Mouse (Mus musculus): ENCODE results near the gene Rcsd1. TPM values are rescaled to one million over a fixed set of nuclear protein-coding genes. Genes with fewer than 3 reads are reported as not detected.

Gene Rcsd1
- polyA plus RNA-seq, 1 experiment from 2014 or later = 90.4 TPM

DNA sequence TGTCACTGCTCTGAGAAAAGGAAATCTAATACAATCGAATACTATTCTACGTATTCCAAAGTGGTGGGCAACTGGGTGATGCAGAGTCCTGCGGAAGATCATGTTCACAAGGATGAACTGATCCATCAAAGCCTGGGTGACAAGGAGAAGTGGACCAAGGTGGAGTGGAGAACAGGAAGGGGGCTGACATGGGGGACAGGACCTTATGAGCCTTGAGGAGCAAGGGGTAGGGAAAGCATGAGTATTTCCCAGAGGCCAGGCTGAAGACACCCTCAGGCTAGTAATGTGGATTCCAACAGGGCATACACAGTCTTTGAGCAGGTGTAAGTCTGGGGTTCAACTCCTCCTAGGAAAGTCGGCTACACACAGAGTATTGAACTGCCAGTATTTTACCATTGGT is 6.9 kb upstream of the Rcsd1 start:
- no peak overlapping the region for H3K4me3 ChIP-seq
- no peak overlapping the region for H3K4me2 ChIP-seq
- H3K27me3 ChIP-seq = no peaks in the 10 kb centered on the region
- no peaks in the 10 kb centered on the region for H3K36me3 ChIP-seq
- no peak overlapping the region for H3K27ac ChIP-seq
- H3K9ac ChIP-seq = no peak overlapping the region
- ATAC-seq (replicated peaks; ENCODE audit: insufficient number of reproducible peaks, insufficient read depth, low FRiP score, low read depth) = no peak
- 85% methylated on average over 4 of the region's 4 CpGs for WGBS
- H3K4me1 ChIP-seq (replicated peaks) = peaks cover 24% of the 10 kb centered on the region
- H3K9me3 ChIP-seq (replicated peaks) = no peaks in the 10 kb centered on the region

DNA sequence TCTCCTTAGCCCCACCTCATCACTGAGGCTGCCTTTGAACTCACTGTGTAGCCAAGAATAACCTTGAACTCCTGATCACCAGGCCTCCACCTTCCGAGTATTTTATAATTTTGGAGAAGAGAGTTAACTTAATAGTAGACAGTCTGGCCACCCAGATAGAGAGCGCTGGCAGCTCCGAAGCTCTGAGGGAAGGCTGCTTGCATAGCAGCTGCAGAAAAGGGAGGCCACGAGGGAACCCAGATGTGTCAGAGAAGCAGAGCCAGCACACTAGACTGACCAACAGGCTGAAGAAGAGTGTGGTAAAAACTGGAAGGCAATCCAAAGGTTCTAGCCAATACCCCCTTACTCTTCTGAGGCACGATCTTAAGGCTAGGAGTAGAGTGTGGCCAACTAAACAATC is 4.2 kb upstream of the Rcsd1 start:
- Histone ChIP-seq H3K4me2 (no peak overlapping the region), H3K4me3 (no peak overlapping the region), H3K27me3 (no peaks in the 10 kb centered on the region), H3K27ac (no peak overlapping the region), H3K4me1 (replicated peaks) (peaks cover 37% of the 10 kb centered on the region), H3K9me3 (replicated peaks) (no peaks in the 10 kb centered on the region), H3K36me3 (no peaks in the 10 kb centered on the region), H3K9ac (no peak overlapping the region)
- no peak for ATAC-seq (replicated peaks; ENCODE audit: insufficient number of reproducible peaks, insufficient read depth, low FRiP score, low read depth)
- 57% methylated on average over 5 of the region's 5 CpGs for WGBS

DNA sequence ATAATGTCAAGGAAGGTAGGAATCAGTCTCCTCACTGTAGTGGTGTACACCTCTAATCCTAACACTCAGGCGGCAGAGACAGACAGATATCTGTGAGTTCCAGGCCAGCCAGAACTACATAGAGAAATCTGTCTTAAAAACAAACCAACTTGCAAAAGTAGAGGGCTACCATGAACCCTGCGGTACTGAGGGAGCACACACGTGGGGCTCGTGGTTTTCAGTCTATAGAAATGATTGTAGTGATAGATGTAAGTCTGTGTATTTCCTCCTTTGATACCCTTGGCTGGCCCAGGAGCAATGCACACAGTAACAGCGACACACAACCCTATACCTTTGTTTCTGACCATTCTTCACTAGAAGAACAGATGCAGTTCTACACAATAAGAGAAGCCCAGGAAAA is 2.4 kb upstream of the Rcsd1 start:
- ATAC-seq (replicated peaks; ENCODE audit: insufficient number of reproducible peaks, insufficient read depth, low FRiP score, low read depth) = no peak
- Histone ChIP-seq H3K4me1 (replicated peaks) (peaks cover 24% of the 10 kb centered on the region), H3K27me3 (no peaks in the 10 kb centered on the region), H3K9ac (no peak overlapping the region), H3K9me3 (replicated peaks) (no peaks in the 10 kb centered on the region), H3K4me3 (no peak overlapping the region), H3K27ac (no peak overlapping the region), H3K36me3 (no peaks in the 10 kb centered on the region), H3K4me2 (no peak overlapping the region)
- 81% methylated on average over 5 of the region's 5 CpGs for WGBS

DNA sequence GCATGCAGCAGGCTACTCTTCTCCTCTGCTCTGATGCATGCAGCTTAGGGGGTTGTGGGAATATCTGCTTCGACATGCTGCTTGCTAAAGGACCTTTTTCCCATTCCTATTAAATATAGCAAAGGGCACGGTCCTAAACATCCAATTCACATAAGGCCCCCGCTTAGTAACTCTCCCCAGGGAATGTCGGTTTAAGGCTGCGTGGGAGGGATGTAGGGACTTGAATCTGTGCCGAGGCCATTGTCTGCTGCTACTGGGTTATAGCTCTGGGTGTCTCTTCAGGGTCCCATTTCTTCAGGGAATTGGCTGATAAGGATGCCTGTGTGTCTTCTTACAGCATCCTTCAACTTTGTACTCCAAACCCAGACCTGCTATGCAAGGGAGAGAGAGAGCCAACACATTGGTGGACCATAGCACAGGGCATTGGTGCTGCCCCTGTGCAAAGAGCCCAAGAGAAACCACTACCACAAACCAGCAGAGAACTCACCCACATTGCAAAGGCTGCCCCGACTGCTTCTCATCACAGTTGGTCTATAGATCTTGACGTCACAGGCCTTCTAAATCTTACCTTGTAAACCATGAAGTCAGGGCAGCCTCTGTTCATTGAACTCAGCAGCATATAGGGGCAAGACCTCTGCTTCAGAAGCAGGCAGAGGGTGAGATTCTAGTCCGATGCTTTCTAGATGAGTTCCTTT is 724 bp downstream of the Rcsd1 start:
- no peak for ATAC-seq (replicated peaks; ENCODE audit: insufficient number of reproducible peaks, insufficient read depth, low FRiP score, low read depth)
- Histone ChIP-seq H3K9me3 (replicated peaks) (no peaks in the 10 kb centered on the region), H3K4me1 (replicated peaks) (peaks cover 49% of the 10 kb centered on the region), H3K36me3 (no peaks in the 10 kb centered on the region), H3K27ac (peak overlapping the region; percentile 95), H3K27me3 (no peaks in the 10 kb centered on the region), H3K9ac (peak overlapping the region; percentile 91), H3K4me3 (peak overlapping the region; percentile 93), H3K4me2 (peak overlapping the region; percentile 68)
- WGBS = 26% methylated on average over 9 of the region's 9 CpGs

DNA sequence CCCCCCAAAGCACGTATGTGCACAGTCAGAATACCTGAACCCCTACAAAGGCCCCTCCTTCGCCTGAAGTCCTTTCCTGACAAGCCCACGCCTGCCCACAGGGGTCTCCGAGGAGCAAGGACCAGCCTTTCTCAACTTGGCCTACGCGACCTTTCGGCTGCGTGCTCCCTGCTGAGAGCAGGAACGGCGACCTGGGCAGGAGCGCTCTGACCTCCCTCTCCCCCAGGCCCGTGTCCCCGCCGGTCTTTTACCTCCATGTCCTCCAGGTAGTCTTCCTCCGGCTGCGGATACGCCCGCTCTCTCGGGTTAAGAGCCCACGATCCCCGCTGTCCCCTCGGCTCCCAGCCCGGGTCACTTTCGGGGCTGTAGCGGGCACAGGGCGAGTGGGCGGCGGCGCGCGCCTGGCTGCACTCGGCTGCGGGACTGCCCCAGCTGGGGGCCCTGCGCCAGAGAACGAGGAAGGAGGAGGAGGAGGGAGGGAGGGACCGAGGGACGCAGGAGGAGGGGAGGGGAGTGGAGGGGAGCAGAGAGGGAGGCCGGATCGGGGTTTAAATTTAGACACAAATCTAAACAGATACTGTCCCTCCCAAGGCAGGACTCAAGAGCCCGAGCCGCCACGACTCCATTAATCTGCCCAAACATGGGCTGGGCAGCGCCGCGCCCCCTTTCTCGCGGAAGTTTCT is 1.8 kb downstream of the Rcsd1 start:
- peak overlapping the region; percentile 91 for H3K9ac ChIP-seq
- no peaks in the 10 kb centered on the region for H3K9me3 ChIP-seq (replicated peaks)
- H3K4me1 ChIP-seq (replicated peaks) = peaks cover 56% of the 10 kb centered on the region
- WGBS = under 1% methylated on average over 47 of the region's 47 CpGs
- peak overlapping the region; percentile 95 for H3K27ac ChIP-seq
- H3K4me3 ChIP-seq = peak overlapping the region; percentile 93
- no peaks in the 10 kb centered on the region for H3K27me3 ChIP-seq
- H3K36me3 ChIP-seq = no peaks in the 10 kb centered on the region
- H3K4me2 ChIP-seq = peak overlapping the region; percentile 68
- peak; percentile 88 for ATAC-seq (replicated peaks; ENCODE audit: insufficient number of reproducible peaks, insufficient read depth, low FRiP score, low read depth)

DNA sequence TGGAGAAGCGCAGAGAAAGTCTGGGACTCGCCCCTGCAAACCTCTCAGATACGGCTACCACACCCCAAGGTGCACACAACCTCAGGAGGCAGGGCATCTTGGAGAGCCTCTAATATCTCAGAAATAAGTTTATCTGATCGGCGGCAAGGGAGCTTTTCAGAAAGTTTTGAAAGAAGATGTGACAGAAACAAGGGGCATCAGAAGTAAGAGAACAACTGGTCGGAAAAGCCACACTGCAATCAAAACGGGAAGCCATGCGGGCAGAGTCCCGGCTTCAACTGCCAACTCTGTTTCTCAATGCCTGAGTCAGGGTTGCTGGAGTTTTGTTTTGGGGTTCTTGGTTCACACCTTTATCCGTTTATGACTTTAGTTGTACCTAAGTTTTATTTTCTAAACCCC is 2.3 kb downstream of the Rcsd1 start:
- WGBS = 5% methylated on average over 10 of the region's 10 CpGs
- Histone ChIP-seq H3K4me3 (peak overlapping the region; percentile 93), H3K36me3 (no peaks in the 10 kb centered on the region), H3K27me3 (no peaks in the 10 kb centered on the region), H3K4me1 (replicated peaks) (peaks cover 61% of the 10 kb centered on the region), H3K9ac (peak overlapping the region; percentile 91), H3K27ac (peak overlapping the region; percentile 95), H3K4me2 (peak overlapping the region; percentile 68), H3K9me3 (replicated peaks) (no peaks in the 10 kb centered on the region)
- ATAC-seq (replicated peaks; ENCODE audit: insufficient number of reproducible peaks, insufficient read depth, low FRiP score, low read depth) = no peak

DNA sequence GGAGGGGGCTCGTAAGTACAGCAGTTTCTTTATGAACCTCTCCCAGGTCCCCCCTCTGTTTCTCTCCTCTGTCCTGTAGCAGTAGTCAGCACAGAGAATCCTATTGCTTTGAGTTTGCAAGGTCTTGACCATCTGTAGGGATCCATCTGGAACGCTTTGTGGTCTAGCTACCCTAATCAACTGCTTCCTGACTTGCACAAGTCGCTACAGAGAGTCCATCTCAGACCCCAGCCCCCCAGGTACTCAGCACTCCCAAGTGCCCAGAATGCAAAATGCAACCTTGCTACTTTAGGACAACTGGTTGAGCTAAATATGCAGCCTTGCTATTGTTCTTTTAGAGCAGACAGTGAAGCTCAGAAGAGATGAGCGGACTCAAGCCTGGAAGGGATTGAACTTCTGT is 3.1 kb downstream of the Rcsd1 start:
- ATAC-seq (replicated peaks; ENCODE audit: insufficient number of reproducible peaks, insufficient read depth, low FRiP score, low read depth) = no peak
- H3K27me3 ChIP-seq = no peaks in the 10 kb centered on the region
- H3K4me1 ChIP-seq (replicated peaks) = peaks cover 69% of the 10 kb centered on the region
- H3K4me3 ChIP-seq = peak overlapping the region; percentile 93
- H3K4me2 ChIP-seq = peak overlapping the region; percentile 68
- peak overlapping the region; percentile 95 for H3K27ac ChIP-seq
- H3K36me3 ChIP-seq = no peaks in the 10 kb centered on the region
- H3K9me3 ChIP-seq (replicated peaks) = no peaks in the 10 kb centered on the region
- H3K9ac ChIP-seq = peak overlapping the region; percentile 91
- WGBS = 20% methylated on average over 4 of the region's 4 CpGs

DNA sequence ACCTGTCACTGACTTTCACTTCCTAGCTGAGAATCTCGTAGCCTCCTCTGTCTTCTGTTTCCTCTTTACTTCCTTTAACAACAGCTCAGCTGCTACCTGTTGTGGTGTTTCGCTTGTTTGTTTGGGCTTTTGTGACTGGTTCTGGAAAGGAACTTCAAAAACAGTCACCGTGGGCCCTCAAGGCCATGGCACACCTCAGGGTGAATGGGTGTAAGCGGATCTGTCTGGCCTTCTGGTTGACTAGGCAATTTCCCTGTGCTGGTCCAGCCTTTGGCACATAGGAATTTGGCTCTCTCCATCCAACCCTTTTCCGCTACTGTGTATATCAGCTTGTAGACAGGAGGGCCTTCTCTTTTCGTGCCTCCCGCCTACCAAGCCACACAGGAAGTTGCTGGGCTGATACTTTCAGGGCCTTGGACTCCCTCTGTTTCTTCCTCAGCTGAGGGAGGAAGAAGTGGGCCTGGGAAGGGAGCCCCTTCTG is 3.6 kb downstream of the Rcsd1 start:
- H3K4me2 ChIP-seq = peak overlapping the region; percentile 68
- peaks cover 75% of the 10 kb centered on the region for H3K4me1 ChIP-seq (replicated peaks)
- 57% methylated on average over 7 of the region's 7 CpGs for WGBS
- no peaks in the 10 kb centered on the region for H3K36me3 ChIP-seq
- H3K9me3 ChIP-seq (replicated peaks) = no peaks in the 10 kb centered on the region
- H3K27me3 ChIP-seq = no peaks in the 10 kb centered on the region
- H3K4me3 ChIP-seq = peak overlapping the region; percentile 93
- peak overlapping the region; percentile 95 for H3K27ac ChIP-seq
- ATAC-seq (replicated peaks; ENCODE audit: insufficient number of reproducible peaks, insufficient read depth, low FRiP score, low read depth) = no peak
- H3K9ac ChIP-seq = peak overlapping the region; percentile 91

DNA sequence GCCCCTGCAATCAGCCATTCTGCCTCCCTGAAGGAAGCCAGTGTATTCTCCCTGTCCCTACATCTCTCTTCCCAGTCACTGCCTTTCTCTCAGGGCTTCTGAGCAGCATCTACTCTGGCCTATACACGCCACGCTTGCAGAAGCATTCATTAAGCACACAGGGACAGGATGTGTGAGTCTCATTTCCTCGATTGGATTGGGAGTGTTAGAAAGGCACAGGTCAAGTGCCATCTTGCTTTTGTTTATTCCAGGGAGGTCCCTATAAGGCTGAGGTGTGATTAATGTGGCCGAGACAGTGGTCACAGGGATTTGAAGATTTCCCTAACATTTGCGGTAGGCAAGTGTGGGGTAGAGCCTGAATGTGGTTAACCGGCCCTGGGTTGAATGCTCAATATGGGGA is 4.2 kb downstream of the Rcsd1 start:
- H3K4me3 ChIP-seq = peak overlapping the region; percentile 93
- WGBS = 45% methylated on average over 6 of the region's 6 CpGs
- H3K9ac ChIP-seq = no peak overlapping the region
- H3K27ac ChIP-seq = peak overlapping the region; percentile 95
- no peaks in the 10 kb centered on the region for H3K9me3 ChIP-seq (replicated peaks)
- H3K4me1 ChIP-seq (replicated peaks) = peaks cover 80% of the 10 kb centered on the region
- no peaks in the 10 kb centered on the region for H3K36me3 ChIP-seq
- no peaks in the 10 kb centered on the region for H3K27me3 ChIP-seq
- peak overlapping the region; percentile 68 for H3K4me2 ChIP-seq
- no peak for ATAC-seq (replicated peaks; ENCODE audit: insufficient number of reproducible peaks, insufficient read depth, low FRiP score, low read depth)

DNA sequence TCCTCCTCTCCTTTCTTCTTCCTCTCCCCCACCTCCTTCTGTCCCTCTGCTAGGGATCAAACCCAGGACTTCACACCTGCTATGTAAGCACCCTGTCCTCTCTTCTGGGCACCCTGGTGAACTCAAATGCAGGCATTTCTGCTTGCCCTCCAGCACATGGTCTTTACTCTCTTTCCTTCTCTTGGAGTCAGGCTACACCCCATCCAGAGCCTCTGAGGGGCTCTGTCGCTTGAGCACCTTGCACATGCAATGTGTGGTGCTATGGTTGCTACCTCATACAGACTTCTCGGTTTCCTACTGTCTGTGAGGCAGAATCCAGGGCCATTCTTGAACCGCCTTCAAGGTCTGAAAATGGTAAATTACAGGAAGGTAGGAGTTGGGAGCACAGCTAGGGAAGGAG is 4.7 kb downstream of the Rcsd1 start:
- Histone ChIP-seq H3K9me3 (replicated peaks) (no peaks in the 10 kb centered on the region), H3K36me3 (no peaks in the 10 kb centered on the region; the same call in 1 of the 2 replicates), H3K27ac (peak overlapping the region; percentile 95), H3K9ac (peak overlapping the region; percentile 23; the same call in 1 of the 2 replicates), H3K27me3 (no peaks in the 10 kb centered on the region), H3K4me1 (replicated peaks) (peaks cover 82% of the 10 kb centered on the region), H3K4me2 (peak overlapping the region; percentile 68), H3K4me3 (peak overlapping the region; percentile 93)
- WGBS = 48% methylated on average over 3 of the region's 3 CpGs
- ATAC-seq (replicated peaks; ENCODE audit: insufficient number of reproducible peaks, insufficient read depth, low FRiP score, low read depth) = no peak

DNA sequence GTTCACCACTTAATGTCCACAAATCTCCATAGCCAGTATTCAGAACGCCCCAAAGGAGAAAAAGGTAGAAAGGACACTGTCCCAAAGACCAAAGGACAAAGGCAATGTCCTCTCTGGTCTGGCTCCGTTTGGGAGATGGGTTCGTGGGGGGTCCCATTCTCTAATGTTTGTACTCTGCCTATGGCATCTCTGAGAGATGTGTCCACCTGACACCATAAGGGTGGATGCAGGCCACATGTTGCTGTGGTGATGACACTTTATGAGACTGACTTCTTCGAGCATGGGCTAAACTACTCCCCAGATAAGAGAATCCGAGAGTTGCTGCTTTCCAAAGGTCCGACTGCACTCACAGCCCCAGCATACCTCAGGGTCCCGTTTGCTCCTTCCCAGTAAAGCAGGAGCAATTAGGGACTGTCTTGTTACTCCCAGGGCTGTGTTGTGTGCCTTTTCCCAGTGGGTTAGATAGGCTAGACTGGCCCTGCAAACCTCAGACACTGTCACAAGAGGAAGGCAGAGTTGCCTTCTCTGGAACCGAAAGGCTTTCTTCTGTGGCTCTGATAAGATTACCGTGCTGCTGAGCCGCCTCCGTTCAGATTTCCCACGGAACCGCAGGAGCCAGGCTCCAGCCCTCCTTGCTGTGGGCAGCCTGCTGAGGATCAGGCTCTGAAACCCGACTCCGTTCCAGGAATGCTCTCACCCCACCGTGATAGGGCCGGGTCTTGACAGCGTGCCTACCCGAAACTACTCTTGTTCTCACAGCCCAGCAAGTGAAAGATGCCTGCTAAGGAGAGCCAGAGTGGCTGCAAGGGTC is 7.1 kb downstream of the Rcsd1 start:
- no peaks in the 10 kb centered on the region; the same call in 1 of the 2 replicates for H3K36me3 ChIP-seq
- no peaks in the 10 kb centered on the region for H3K27me3 ChIP-seq
- WGBS = 10% methylated on average over 19 of the region's 19 CpGs
- H3K4me2 ChIP-seq = peak overlapping the region; percentile 63
- peak; percentile 67 for ATAC-seq (replicated peaks; ENCODE audit: insufficient number of reproducible peaks, insufficient read depth, low FRiP score, low read depth)
- H3K4me1 ChIP-seq (replicated peaks) = peaks cover 86% of the 10 kb centered on the region
- peak overlapping the region; percentile 90 for H3K27ac ChIP-seq
- H3K9ac ChIP-seq = peak overlapping the region; percentile 47
- H3K4me3 ChIP-seq = peak overlapping the region; percentile 35
- no peaks in the 10 kb centered on the region for H3K9me3 ChIP-seq (replicated peaks)

All from heart, embryonic 15.5 days (tissue).